Mouse (Mus musculus) liver, embryonic 13.5 days (tissue): Measurements from ENCODE around the gene Rbm47. TPM values are rescaled to one million over a fixed set of nuclear protein-coding genes. Genes with fewer than 3 reads are reported as not detected.
A peak's percentile ranks its signal among the peaks of the same experiment; 100 is the strongest.

ENCODE experiments used
- ATAC-seq: fragments of 200-750 bp; cut with Nextera tagmentation; 2 replicates; pipeline ENCODE4 v1.8.0; 2017; ENCODE audit warnings: low read depth, mild to moderate bottlenecking, moderate number of reproducible peaks, moderate library complexity
- DNase-seq: peaks from one replicate; pipeline ENCODE4 v3.0.0; 2022
- H3K27ac ChIP-seq: fragments of 300-500 bp; sonication (generic); 2 replicates; pipeline ENCODE4 v1.5.1; 2015; ENCODE audit warnings: moderate library complexity, mild to moderate bottlenecking, inconsistent platforms
- H3K27me3 ChIP-seq: fragments of 300-500 bp; sonication (generic); 2 replicates; pipeline ENCODE4 v1.6.1; 2015; ENCODE audit warnings: mild to moderate bottlenecking, inconsistent platforms
- H3K36me3 ChIP-seq: fragments of 300-500 bp; sonication (generic); 2 replicates; pipeline ENCODE4 v1.6.1; 2015; ENCODE audit warnings: mild to moderate bottlenecking, inconsistent platforms
- H3K4me1 ChIP-seq: fragments of 300-500 bp; sonication (generic); replicated peaks from 2 replicates; pipeline ENCODE4 v1.6.1; 2015; ENCODE audit warnings: inconsistent platforms
- H3K4me2 ChIP-seq: fragments of 300-500 bp; sonication (generic); 2 replicates; pipeline ENCODE4 v1.6.1; 2015; ENCODE audit warnings: inconsistent platforms, mild to moderate bottlenecking, moderate library complexity
- H3K4me3 ChIP-seq: fragments of 300-500 bp; sonication (generic); replicated peaks from 2 replicates; pipeline ENCODE4 v1.5.1; 2015; ENCODE audit warnings: mild to moderate bottlenecking, inconsistent platforms
- H3K9ac ChIP-seq: fragments of 300-500 bp; sonication (generic); 2 replicates; pipeline ENCODE4 v1.6.1; 2015; ENCODE audit warnings: mild to moderate bottlenecking, inconsistent platforms
- H3K9me3 ChIP-seq: fragments of 300-500 bp; sonication (generic); replicated peaks from 2 replicates; pipeline ENCODE4 v1.6.1; 2016; ENCODE audit warnings: inconsistent platforms
- WGBS: fragments of 180-500 bp; shearing (Covaris S2); methylation state at CpG from one replicate; pipeline ENCODE4 v1.1.7; 2015; ENCODE audit not compliant: insufficient replicate concordance; 5-methylcytosine and 5-hydroxymethylcytosine counted together
- polyA plus RNA-seq: library from polyadenylated mRNA; unstranded; fragments of >200 nt; fragmentation: Nextera tagmentation; extraction: Ambion mirVana; gene quantifications from 2 replicates; pipeline ENCODE4 v1.2.1, GENCODE M21; 2015

Rbm47 gene
- 8.1 and 12.0 TPM in 2 replicates for polyA plus RNA-seq

DNA sequence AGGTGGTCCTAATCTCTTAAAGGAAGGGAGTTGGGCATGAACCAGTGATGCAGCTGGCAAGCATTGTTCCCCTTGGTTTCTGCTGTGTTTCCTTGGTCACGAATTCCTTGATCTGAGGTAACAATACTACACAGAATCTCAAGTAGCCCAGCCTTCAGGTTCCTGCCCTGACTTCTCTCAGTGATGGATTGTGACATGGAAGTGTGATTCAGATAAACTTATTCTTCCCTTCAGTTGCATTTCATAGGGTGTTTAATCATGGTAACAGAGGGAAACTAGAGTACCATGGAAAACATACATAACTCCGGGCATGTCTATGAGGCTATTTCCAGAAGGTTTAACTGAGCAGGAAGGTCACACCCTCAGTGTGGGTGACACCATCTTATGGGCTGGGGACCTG lies at the start of gene Rbm47:
TSS of gene Rbm47 (minus strand) at position 101 of the 400 bp plus-strand sequence.
- WGBS = 49% methylated on average over 2 of the region's 2 CpGs
- no peak within 1 kb of the TSS for H3K9ac ChIP-seq
- no peak within 1 kb of the TSS for H3K27ac ChIP-seq
- ATAC-seq (no peak), DNase-seq (no peak)
- H3K9me3 ChIP-seq = no peaks in the 10 kb centered on the region; the same call in 1 of the 2 replicates
- no peak within 1 kb of the TSS for H3K4me3 ChIP-seq
- H3K27me3 ChIP-seq = no peaks in the 10 kb centered on the region
- no peaks in the 10 kb centered on the region for H3K4me1 ChIP-seq
- no peak within 1 kb of the TSS for H3K4me2 ChIP-seq
- H3K36me3 ChIP-seq = no peaks in the 10 kb centered on the region

GRCm38 (mm10) chr5:66220620-66221019 lies 47.7 kb upstream of the Rbm47 start:
- Histone ChIP-seq H3K4me1 (peaks cover 17% of the 10 kb centered on the region), H3K36me3 (no peaks in the 10 kb centered on the region), H3K27me3 (no peaks in the 10 kb centered on the region), H3K9me3 (no peaks in the 10 kb centered on the region), H3K9ac (no peak overlapping the region), H3K4me3 (no peak overlapping the region), H3K4me2 (no peak overlapping the region), H3K27ac (no peak overlapping the region)
- DNase-seq (no peak), ATAC-seq (no peak)
- 67% methylated on average over 9 of the region's 9 CpGs for WGBS

GRCm38 (mm10) chr5:66219692-66220091 lies 46.8 kb upstream of the Rbm47 start:
- H3K4me2 ChIP-seq = no peak overlapping the region
- ATAC-seq (no peak), DNase-seq (no peak)
- no peaks in the 10 kb centered on the region for H3K36me3 ChIP-seq
- H3K9ac ChIP-seq = no peak overlapping the region
- H3K27me3 ChIP-seq = no peaks in the 10 kb centered on the region
- H3K9me3 ChIP-seq = no peaks in the 10 kb centered on the region
- peaks cover 21% of the 10 kb centered on the region for H3K4me1 ChIP-seq
- H3K27ac ChIP-seq = no peak overlapping the region
- 68% methylated on average over 6 of the region's 6 CpGs for WGBS
- no peak overlapping the region for H3K4me3 ChIP-seq

DNA sequence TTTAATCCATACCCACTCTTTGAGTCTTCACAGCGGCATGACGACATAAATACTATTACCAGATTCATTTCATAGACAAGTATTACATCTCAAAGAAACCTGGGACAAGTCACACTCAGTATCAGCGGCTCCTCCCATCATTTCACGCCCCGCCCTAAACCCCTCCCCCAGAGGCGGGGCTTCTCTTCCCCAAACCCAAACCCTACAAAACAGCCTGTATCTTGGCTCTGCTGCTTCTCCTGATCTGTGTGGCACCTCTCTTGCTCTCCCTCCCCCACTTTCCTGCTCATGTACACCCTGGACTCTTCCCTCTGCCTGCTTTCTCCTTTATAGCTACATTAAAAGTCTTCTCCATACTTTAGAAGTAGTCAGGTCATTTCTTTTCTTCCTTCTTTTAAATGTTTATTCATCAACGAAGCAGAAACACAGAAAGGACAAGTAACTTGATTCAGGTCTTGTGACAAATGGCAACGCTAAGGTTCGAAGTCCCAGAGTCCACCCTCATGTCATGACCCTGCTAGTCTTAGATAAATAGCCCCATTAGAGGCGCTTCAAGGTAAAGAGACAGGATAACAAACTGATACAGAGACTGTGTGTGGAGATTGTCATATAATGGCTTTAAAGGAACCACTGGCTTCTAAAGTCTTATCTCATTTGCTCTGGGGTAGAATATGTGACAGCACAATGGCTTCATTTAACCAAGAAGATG lies 42.8 kb upstream of the Rbm47 start:
- ATAC-seq = peak; percentile 78
- WGBS = 32% methylated on average over 10 of the region's 10 CpGs
- no peak overlapping the region for H3K4me3 ChIP-seq
- no peak overlapping the region for H3K27ac ChIP-seq
- H3K27me3 ChIP-seq = no peaks in the 10 kb centered on the region
- no peak overlapping the region for H3K9ac ChIP-seq
- H3K4me1 ChIP-seq = peaks cover 21% of the 10 kb centered on the region
- H3K4me2 ChIP-seq = no peak overlapping the region
- H3K36me3 ChIP-seq = no peaks in the 10 kb centered on the region
- peak; percentile 34 for DNase-seq
- no peaks in the 10 kb centered on the region for H3K9me3 ChIP-seq

GRCm38 (mm10) chr5:66214395-66214935 lies 41.5 kb upstream of the Rbm47 start:
- H3K4me1 ChIP-seq = peaks cover 21% of the 10 kb centered on the region
- H3K36me3 ChIP-seq = no peaks in the 10 kb centered on the region
- no peak overlapping the region for H3K4me3 ChIP-seq
- no peak overlapping the region for H3K4me2 ChIP-seq
- no peaks in the 10 kb centered on the region for H3K9me3 ChIP-seq
- DNase-seq (no peak), ATAC-seq (no peak)
- no peaks in the 10 kb centered on the region for H3K27me3 ChIP-seq
- 59% methylated on average over 7 of the region's 7 CpGs for WGBS
- no peak overlapping the region for H3K9ac ChIP-seq
- H3K27ac ChIP-seq = no peak overlapping the region

DNA sequence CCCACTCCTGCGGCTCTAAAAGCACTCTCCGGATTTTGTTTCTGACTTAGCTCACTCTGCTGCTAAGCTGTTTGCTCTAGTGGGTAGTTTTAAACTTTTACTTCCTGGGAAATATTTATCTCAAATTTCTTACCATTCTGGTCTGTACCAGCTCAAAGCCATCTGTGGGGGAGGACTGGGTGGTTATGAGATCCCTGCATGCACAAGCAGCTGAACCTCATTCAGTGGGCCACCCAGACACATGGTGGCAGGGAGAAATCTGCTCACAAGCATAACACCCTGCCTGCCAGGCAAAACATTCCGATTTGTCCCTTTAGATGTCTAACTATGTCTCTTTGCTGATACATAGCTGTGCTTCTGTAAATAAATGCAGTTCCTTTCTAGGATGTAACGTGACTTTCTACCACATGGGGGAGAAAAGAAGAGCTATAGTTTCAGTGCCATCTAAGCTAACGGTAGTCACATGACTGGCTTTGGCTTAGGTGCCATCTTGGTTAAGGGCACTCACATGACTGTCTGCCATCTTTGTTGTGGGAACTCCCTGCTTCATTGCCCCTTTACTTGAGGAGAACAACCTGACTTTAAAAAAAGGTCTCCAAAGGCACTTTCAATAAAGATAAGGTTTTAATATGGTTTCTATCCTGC lies 36.7 kb upstream of the Rbm47 start:
- Histone ChIP-seq H3K4me3 (no peak overlapping the region), H3K27me3 (no peaks in the 10 kb centered on the region), H3K9me3 (no peaks in the 10 kb centered on the region), H3K4me1 (no peaks in the 10 kb centered on the region), H3K4me2 (no peak overlapping the region), H3K36me3 (no peaks in the 10 kb centered on the region), H3K27ac (no peak overlapping the region), H3K9ac (no peak overlapping the region)
- DNase-seq (no peak), ATAC-seq (no peak)
- 66% methylated on average over 5 of the region's 5 CpGs for WGBS

DNA sequence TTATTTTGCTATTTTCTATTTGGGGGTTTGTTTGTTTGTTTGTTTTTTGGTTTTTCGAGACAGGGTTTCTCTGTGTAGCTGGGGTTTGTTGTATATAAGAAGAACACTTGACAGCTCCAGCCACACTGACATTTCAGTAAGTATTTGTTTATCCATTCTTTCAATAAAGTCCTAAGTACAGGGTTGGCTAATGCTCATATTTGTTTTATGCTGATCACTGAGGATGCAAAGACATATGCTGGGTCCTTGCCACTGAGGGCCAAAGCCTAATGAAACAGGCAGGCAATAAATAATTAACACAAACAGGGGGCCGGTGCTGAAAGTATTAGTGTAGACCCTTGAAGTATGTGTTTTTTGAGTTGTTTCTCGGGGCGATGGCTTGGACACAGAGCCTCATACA lies 32.0 kb upstream of the Rbm47 start:
- Histone ChIP-seq H3K4me2 (no peak overlapping the region), H3K27ac (no peak overlapping the region), H3K4me1 (no peaks in the 10 kb centered on the region), H3K4me3 (no peak overlapping the region), H3K27me3 (no peaks in the 10 kb centered on the region), H3K9me3 (no peaks in the 10 kb centered on the region), H3K9ac (no peak overlapping the region), H3K36me3 (no peaks in the 10 kb centered on the region)
- ATAC-seq (no peak), DNase-seq (no peak)
- WGBS = 57% methylated on average over 4 of the region's 4 CpGs

- no peaks in the 10 kb centered on the region for H3K9me3 ChIP-seq
- no peaks in the 10 kb centered on the region for H3K36me3 ChIP-seq
- H3K9ac ChIP-seq = no peak overlapping the region
- no peaks in the 10 kb centered on the region for H3K27me3 ChIP-seq
- H3K4me3 ChIP-seq = no peak overlapping the region
- WGBS = 50% methylated on average over 1 of the region's 1 CpGs
- ATAC-seq (no peak), DNase-seq (no peak)
- no peak overlapping the region for H3K4me2 ChIP-seq
- H3K4me1 ChIP-seq = no peaks in the 10 kb centered on the region
- no peak overlapping the region for H3K27ac ChIP-seq
These were observed 30.5 kb upstream of the Rbm47 start for GRCm38 (mm10) chr5:66203424-66203823.

DNA sequence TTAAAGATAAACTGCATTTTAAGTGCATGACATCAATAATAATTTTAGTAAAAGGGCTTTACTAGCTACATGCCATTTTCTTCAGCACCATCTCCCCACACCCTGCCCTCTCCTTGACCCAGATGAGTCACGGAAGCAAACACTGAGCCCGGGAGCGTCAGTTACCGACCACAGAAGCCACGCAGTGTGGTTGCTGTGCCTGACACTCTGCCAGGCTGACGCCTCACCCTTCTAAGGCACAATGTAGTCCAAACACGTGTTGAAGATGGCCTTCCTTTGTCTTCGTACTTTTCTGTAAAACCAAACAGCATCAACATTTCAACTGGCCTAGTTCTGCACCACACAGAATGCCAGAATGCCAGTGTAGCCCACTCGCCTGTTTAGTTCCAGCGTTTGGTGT lies 27.1 kb upstream of the Rbm47 start:
- H3K27ac ChIP-seq = no peak overlapping the region
- WGBS = 24% methylated on average over 10 of the region's 10 CpGs
- no peaks in the 10 kb centered on the region for H3K36me3 ChIP-seq
- DNase-seq (no peak), ATAC-seq (no peak)
- H3K4me2 ChIP-seq = no peak overlapping the region
- no peaks in the 10 kb centered on the region for H3K27me3 ChIP-seq
- H3K4me1 ChIP-seq = no peaks in the 10 kb centered on the region
- H3K4me3 ChIP-seq = no peak overlapping the region
- H3K9ac ChIP-seq = no peak overlapping the region
- H3K9me3 ChIP-seq = no peaks in the 10 kb centered on the region

DNA sequence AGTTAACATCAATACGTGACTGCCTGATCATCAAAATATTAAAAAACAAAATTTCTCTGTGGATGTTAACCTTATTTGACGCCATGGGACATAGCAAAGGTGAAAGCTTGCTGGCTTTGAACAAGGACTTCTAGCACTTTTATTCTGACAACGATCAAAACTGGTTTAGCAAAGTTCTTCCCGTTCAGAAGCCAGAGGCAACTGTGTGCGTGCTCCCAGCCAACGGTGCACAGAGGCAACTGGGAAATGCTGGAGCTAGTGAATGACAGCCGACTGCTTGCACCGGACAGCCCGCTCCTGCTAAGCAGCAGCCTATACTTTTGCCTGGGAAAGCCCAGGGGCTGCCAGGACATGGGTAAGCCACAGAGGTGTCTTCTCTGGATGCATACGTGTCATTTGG lies 22.4 kb upstream of the Rbm47 start:
- H3K36me3 ChIP-seq = no peaks in the 10 kb centered on the region
- H3K9me3 ChIP-seq = no peaks in the 10 kb centered on the region
- H3K4me2 ChIP-seq = no peak overlapping the region
- WGBS = 77% methylated on average over 10 of the region's 10 CpGs
- H3K27ac ChIP-seq = no peak overlapping the region
- ATAC-seq = no peak
- no peak for DNase-seq
- no peaks in the 10 kb centered on the region for H3K27me3 ChIP-seq
- no peak overlapping the region for H3K4me3 ChIP-seq
- H3K4me1 ChIP-seq = no peaks in the 10 kb centered on the region
- no peak overlapping the region for H3K9ac ChIP-seq

DNA sequence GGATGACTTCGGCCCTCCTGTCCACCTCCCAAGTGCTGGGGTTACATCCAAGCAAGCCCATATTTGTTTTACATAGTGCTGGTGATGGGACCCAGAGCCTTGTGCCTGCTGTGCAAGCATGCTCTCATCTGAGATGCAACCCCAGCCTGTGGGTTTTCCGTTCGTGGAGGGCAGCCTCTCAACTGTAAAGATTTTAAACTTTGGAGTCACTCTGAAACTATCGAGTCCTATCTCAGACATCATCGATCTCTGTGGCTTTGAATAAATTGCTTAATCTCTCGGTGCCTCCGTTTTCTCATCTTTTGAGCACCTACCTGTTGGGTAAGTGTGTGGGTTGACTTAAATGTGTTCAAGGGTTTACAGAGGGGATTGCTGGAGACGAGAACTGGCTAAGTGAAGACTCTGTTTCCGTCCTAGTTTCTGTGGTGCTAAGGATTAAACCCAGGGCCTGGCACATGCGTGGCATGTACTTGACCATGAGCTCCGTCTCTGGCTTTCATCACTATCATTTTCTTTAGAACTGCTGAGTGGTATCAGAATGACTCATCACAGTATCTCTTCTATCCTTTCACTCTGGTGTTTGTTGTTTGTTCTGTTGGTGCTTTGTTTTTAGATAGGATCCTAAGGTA lies 20.4 kb upstream of the Rbm47 start:
- Histone ChIP-seq H3K4me1 (no peaks in the 10 kb centered on the region), H3K9ac (no peak overlapping the region), H3K4me3 (no peak overlapping the region), H3K4me2 (no peak overlapping the region), H3K27me3 (no peaks in the 10 kb centered on the region), H3K9me3 (no peaks in the 10 kb centered on the region), H3K27ac (no peak overlapping the region), H3K36me3 (no peaks in the 10 kb centered on the region)
- ATAC-seq = no peak
- 73% methylated on average over 11 of the region's 11 CpGs for WGBS
- DNase-seq = no peak
